Mouse (Mus musculus): ENCODE measurements around the gene Fam216b.

Gene Fam216b

DNA sequence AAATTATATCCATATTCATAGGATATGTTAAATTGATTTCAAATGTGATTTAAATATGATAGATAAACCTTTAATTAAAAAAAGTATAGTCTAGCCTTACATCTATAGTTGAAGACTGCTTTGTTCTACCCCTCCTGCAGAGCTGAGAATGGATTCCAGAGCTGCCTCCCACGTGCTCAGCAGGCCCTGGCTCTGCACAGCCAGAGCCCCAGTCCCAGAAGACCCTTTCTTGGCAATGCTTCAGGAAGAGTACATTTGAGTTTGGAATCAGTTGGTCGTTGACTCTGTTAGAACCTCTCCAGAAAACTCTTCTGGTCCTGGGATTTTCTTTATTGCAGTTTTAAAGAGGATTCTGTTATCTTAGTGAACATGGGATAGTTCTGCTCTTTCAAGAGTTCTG is 45.7 kb downstream of the Fam216b start:
- DNase-seq (ENCODE audit: low read depth), result no peak

GRCm38 (mm10) chr14:78041886-78042526 is 46.8 kb downstream of the Fam216b start:
- no peak for DNase-seq (ENCODE audit: low read depth)

- no peak for DNase-seq (ENCODE audit: low read depth)
Measured at GRCm38 (mm10) chr14:78040643-78041042, 48.2 kb downstream of the Fam216b start.

- no peak for DNase-seq (ENCODE audit: low read depth)
Measured at GRCm38 (mm10) chr14:78038876-78039275, 49.9 kb downstream of the Fam216b start.
